Mouse (Mus musculus): ENCODE data around the gene Lrrc29. TPM values are rescaled to one million over a fixed set of nuclear protein-coding genes. Genes with fewer than 3 reads are reported as not detected.

Gene Lrrc29
- total RNA-seq, 4 experiments from 2014 or later: 3.1 to 14.2 (median 8.5) TPM

DNA sequence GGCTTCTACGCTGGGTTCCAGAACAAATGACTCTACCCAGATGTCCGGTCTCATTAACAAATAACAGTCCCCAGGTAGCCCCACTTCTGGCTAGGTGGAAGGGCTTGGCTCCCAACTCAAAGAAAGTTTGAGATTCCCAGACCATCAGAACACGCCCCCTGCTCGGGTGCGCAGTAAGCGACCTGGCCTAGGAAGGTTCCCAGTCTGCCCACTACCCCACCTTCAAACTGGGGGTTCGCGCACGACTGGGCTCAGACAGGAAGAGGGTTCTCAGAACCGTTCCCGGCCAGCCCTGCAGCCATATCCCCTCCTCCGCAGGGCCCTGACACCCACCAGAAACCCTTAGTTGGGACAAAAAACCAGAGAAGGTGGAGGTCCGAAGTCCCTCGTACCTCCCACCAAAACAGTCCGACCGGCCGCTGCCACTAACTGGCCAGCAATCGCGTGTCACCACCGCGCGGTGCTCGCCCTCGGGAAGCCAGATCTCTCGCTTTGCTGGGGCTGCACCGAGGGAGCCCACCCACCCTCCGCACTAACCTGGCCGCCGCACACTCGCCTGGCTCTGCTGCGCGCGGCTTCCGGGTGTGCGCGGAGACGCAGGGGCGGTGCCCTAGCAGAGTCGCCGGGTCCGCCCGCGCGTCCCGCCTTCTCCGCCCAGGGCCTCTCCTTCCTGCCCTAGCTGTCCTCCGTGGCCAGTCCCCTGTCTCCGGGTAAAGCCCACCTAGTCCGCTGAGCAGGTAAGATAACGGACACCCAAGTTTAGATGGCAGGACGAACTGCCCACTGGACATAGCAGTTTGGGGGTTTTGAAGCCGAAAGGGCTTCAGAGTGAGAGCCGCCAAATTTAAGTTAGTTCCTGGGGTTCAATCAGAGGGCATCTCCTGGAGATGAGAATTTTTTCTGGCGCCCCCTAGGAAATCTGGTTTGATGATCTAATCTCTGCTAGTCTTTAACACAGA lies 61.8 kb downstream of the Lrrc29 start, which contains the start of the genes Tradd and Fbxl8:
TSS of gene Tradd (minus strand) at position 586 of the 959 bp plus-strand sequence.
TSS of gene Fbxl8 (plus strand) at position 625 of the 959 bp plus-strand sequence.
- peak; percentile 63 for DNase-seq

DNA sequence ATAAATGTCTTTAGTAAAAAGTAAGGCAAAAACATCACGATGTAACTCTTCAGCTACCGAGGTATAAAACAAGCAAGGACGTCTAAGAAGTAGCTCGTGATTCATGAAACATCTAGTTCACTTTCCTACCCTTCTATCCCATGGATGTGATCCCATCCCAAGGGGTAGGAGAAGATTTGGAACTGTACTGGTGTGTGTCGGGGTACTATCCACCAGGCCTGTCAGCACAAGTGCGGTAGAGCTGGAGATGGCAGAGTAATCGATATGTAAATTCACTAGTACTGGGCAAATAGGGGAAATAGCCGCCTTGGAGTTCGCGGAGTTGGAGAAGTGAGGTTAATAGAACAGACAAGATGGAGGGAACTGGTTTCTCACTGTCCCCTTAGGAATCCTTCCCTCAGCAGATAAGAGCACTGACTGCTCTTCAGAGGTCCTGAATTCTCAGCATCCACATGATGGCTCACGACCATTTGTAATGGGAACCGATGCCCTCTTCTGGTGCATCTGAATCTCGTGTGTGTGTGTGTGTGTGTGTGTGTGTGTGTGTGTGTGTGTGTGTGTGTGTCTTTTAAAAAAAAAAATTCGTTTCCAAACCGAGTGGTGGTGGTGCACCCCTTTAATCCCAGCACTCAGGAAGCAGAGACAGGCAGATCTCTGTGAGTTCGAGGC lies 62.7 kb downstream of the Lrrc29 start:
- DNase-seq: no peak

Small RNAs within 50 kb of the gene (microRNA-seq; reads per million reads assigned to microRNA genes)
- gene Gm27320: 0 reads per million in 2 experiments
- 2,452 to 2,822 reads per million in 2 experiments for gene Mir328

Other genes starting within 250 kb of the Lrrc29 start
- under 1 TPM in 1 of 4 experiments, not detected in 3; 0.73 TPM for gene Ces3b, start 242.5 kb downstream of the Lrrc29 start, total RNA-seq (2022)
- gene Ces4a, start 194.5 kb downstream of the Lrrc29 start, total RNA-seq (2022): under 1 TPM in 2 of 4 experiments, not detected in 2; 0.16 to 0.24 TPM
- 100 to 1,000 TPM in 2 of 4 experiments, 10 to 100 TPM in 2; 71.5 to 127 (median 93.2) TPM for gene Cbfb, start 155.6 kb downstream of the Lrrc29 start, total RNA-seq (2022)
- gene D230025D16Rik, start 101.1 kb downstream of the Lrrc29 start, total RNA-seq (2022): 10 to 100 TPM; 25.0 to 31.8 (median 28.4) TPM
- gene B3gnt9, start 71.1 kb downstream of the Lrrc29 start, total RNA-seq (2022): 1 to 10 TPM; 3.5 to 5.9 (median 4.6) TPM
- 10 to 100 TPM; 15.5 to 20.0 (median 19.2) TPM for gene Tradd, start 61.7 kb downstream of the Lrrc29 start, total RNA-seq (2022)
- 1 to 10 TPM; 3.9 to 5.4 (median 4.5) TPM for gene Fbxl8, start 61.6 kb downstream of the Lrrc29 start, total RNA-seq (2022)
- 1 to 10 TPM; 2.1 to 4.8 (median 3.3) TPM for gene Hsf4, start 56.5 kb downstream of the Lrrc29 start, total RNA-seq (2022)
- 10 to 100 TPM in 1 of 4 experiments, 1 to 10 TPM in 3; 5.5 to 11.7 (median 6.5) TPM for gene Nol3, start 50.1 kb downstream of the Lrrc29 start, total RNA-seq (2022)
- 1 to 10 TPM; 2.6 to 5.0 (median 4.6) TPM for gene 4931428F04Rik, start 36.4 kb downstream of the Lrrc29 start, total RNA-seq (2022)
- gene Exoc3l, start 30.2 kb downstream of the Lrrc29 start, total RNA-seq (2022): 10 to 100 TPM; 20.0 to 57.6 (median 36.8) TPM
- 10 to 100 TPM; 39.5 to 53.6 (median 42.0) TPM for gene E2f4, start 28.6 kb downstream of the Lrrc29 start, total RNA-seq (2022)
- 10 to 100 TPM in 2 of 4 experiments, 1 to 10 TPM in 2; 7.0 to 14.0 (median 9.3) TPM for gene Elmo3, start 20.7 kb downstream of the Lrrc29 start, total RNA-seq (2022)
- 10 to 100 TPM; 62.1 to 66.9 (median 65.1) TPM for gene Tmem208, start 76 bp upstream of the Lrrc29 start, total RNA-seq (2022)
- 10 to 100 TPM; 11.8 to 21.9 (median 17.1) TPM for gene Fhod1, start 21.7 kb upstream of the Lrrc29 start, total RNA-seq (2022)
- gene Slc9a5, start 22.6 kb upstream of the Lrrc29 start, total RNA-seq (2022): 1 to 10 TPM in 3 of 4 experiments, under 1 TPM in 1; 0.73 to 1.9 (median 1.4) TPM
- 1 to 10 TPM in 2 of 4 experiments, under 1 TPM in 2; 0.42 to 2.7 (median 1.3) TPM for gene Plekhg4, start 47.0 kb upstream of the Lrrc29 start, total RNA-seq (2022)
- under 1 TPM in 1 of 4 experiments, not detected in 3; 0.15 TPM for gene Kctd19, start 87.2 kb upstream of the Lrrc29 start, total RNA-seq (2022)
- 10 to 100 TPM in 1 of 4 experiments, 1 to 10 TPM in 3; 4.1 to 10.1 (median 7.0) TPM for gene Lrrc36, start 87.3 kb upstream of the Lrrc29 start, total RNA-seq (2022)
- 10 to 100 TPM; 28.3 to 40.2 (median 33.0) TPM for gene Tppp3, start 145.2 kb upstream of the Lrrc29 start, total RNA-seq (2022)
- gene Zdhhc1, start 170.6 kb upstream of the Lrrc29 start, total RNA-seq (2022): 10 to 100 TPM; 20.6 to 40.1 (median 31.3) TPM
- gene Hsd11b2, start 192.5 kb upstream of the Lrrc29 start, total RNA-seq (2022): under 1 TPM; 0.56 to 0.98 (median 0.82) TPM
- gene Atp6v0d1, start 239.8 kb upstream of the Lrrc29 start, total RNA-seq (2022): 100 to 1,000 TPM; 113 to 135 (median 122) TPM